Mouse (Mus musculus) hindbrain, postnatal 0 days (tissue): ENCODE data around the gene Gm16253. TPM values are rescaled to one million over a fixed set of nuclear protein-coding genes. Genes with fewer than 3 reads are reported as not detected.
A peak's percentile ranks its signal among the peaks of the same experiment; 100 is the strongest.

Source experiments
- ATAC-seq: fragments of 200-750 bp; cut with Nextera tagmentation; 2 replicates; pipeline ENCODE4 v1.8.0; 2017; ENCODE audit warnings: mild to moderate bottlenecking, moderate TSS enrichment, moderate library complexity
- DNase-seq: peaks from one replicate; pipeline ENCODE4 v3.0.0-alpha.2; 2015; ENCODE audit warnings: low spot score
- H3K27ac ChIP-seq: fragments of 300-500 bp; sonication (generic); 2 replicates; pipeline ENCODE4 v1.5.1; 2014; ENCODE audit warnings: mild to moderate bottlenecking
- H3K27me3 ChIP-seq: fragments of 300-500 bp; sonication (generic); 2 replicates; pipeline ENCODE4 v1.6.1; 2014; ENCODE audit warnings: low read length, mixed read lengths; ENCODE audit not compliant: insufficient read depth
- H3K36me3 ChIP-seq: fragments of 300-500 bp; sonication (generic); 2 replicates; pipeline ENCODE4 v1.6.1; 2014; ENCODE audit warnings: low read length, mixed read lengths; ENCODE audit not compliant: insufficient read depth
- H3K4me1 ChIP-seq: fragments of 300-500 bp; sonication (generic); 2 replicates; pipeline ENCODE4 v1.6.1; 2014; ENCODE audit warnings: antibody characterized with exemption, low read length, mixed read lengths; ENCODE audit not compliant: insufficient read depth
- H3K4me2 ChIP-seq: fragments of 300-500 bp; sonication (generic); 2 replicates; pipeline ENCODE4 v1.6.1; 2014; ENCODE audit warnings: low read depth, mild to moderate bottlenecking, low read length, moderate library complexity, mixed read lengths
- H3K4me3 ChIP-seq: fragments of 300-500 bp; sonication (generic); 2 replicates; pipeline ENCODE4 v1.5.1; 2014; ENCODE audit warnings: low read length
- H3K9ac ChIP-seq: fragments of 300-500 bp; sonication (generic); replicated peaks from 2 replicates; pipeline ENCODE4 v1.6.1; 2014; ENCODE audit warnings: mild to moderate bottlenecking, low read length, moderate library complexity, mixed read lengths
- H3K9me3 ChIP-seq: fragments of 300-500 bp; sonication (generic); 2 replicates; pipeline ENCODE4 v1.6.1; 2016; ENCODE audit warnings: low read length, mixed read lengths
- CTCF ChIP-seq: IDR thresholded peaks from 2 replicates; pipeline ENCODE4 v1.5.1; 2016; ENCODE audit warnings: antibody characterized with exemption, control low read depth, low read depth
- WGBS: fragments of 180-500 bp; shearing (Covaris S2); extraction: QIAGEN DNeasy Blood & Tissue Kit; methylation state at CpG from one replicate; pipeline ENCODE4 v1.1.7; 2014; 5-methylcytosine and 5-hydroxymethylcytosine counted together
- polyA plus RNA-seq: library from polyadenylated mRNA; unstranded; fragments of >200 nt; fragmentation: Nextera tagmentation; extraction: Ambion mirVana; gene quantifications from 2 replicates; pipeline ENCODE4 v1.2.1, GENCODE M21; 2015
- total RNA-seq: library from RNA; depleted of rRNA; stranded (reverse); fragments of >200 nt; gene quantifications from 2 replicates; pipeline ENCODE4 v1.2.3, GENCODE M21; 2014

Gene Gm16253
- total and polyA plus RNA-seq, 2 experiments from 2014 or later, result 0.96 TPM; not detected in 1

GRCm38 (mm10) chr3:96560881-96561668 lies 15.7 kb upstream of the Gm16253 start:
- WGBS, result 76% methylated on average over 9 of the region's 9 CpGs
- H3K9ac ChIP-seq, result 0 out of 2 replicates have a peak overlapping the region, but pooled peaks have one; percentile 1
- H3K36me3 ChIP-seq, result peaks cover 15% of the 10 kb centered on the region
- H3K4me3 ChIP-seq, result peak overlapping the region; percentile 73
- no peaks in the 10 kb centered on the region for H3K27me3 ChIP-seq
- H3K4me2 ChIP-seq, result peak overlapping the region; percentile 85
- ATAC-seq (no peak), DNase-seq (no peak)
- H3K4me1 ChIP-seq, result peaks cover 13% of the 10 kb centered on the region; the same call in 1 of the 2 replicates
- no peak for TF ChIP-seq CTCF
- H3K27ac ChIP-seq, result no peak overlapping the region
- H3K9me3 ChIP-seq, result no peaks in the 10 kb centered on the region

DNA sequence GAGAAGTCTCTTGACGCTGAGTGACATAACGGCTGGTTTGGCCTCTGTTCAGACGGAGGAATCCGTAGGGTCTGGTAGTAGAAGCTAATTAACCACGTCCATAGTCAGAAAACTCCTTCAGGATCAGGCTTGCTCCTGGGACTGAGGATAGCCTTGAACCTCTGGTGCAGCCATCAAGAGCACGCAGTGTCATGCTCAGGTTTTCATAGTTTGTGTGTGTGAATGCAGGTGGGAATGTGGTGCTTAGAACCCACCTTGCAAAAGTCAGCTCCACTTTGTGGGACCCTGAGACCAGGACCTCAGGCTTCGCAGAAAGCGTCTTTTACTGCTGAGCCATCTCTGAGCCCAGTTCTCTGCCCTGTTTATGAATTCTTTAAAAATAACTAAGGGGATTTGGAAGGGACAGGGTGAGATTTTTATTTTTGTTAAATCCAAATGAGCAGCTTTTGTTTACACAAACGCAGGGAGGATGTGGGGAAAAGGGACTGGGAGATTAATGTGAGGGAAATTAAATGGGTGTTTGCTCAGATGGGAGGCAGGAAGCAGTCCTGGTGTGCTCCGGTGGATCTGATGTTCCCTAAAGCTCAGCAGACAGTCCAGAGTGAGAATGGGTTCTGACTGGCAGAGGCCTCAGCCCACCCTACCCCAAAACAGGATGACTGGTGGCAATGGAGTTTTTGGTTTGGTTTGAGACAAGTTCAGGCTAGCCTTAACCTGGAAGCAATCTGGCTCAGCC lies 14.7 kb upstream of the Gm16253 start:
- Histone ChIP-seq H3K27me3 (no peaks in the 10 kb centered on the region), H3K9me3 (no peaks in the 10 kb centered on the region), H3K4me2 (peak overlapping the region; percentile 85; the same call in 1 of the 2 replicates), H3K36me3 (peaks cover 15% of the 10 kb centered on the region), H3K27ac (no peak overlapping the region), H3K4me1 (0 out of 2 replicates have a peak, but pooled peaks cover 8% of the 10 kb centered on the region), H3K4me3 (no peak overlapping the region), H3K9ac (no peak overlapping the region)
- 48% methylated on average over 10 of the region's 10 CpGs for WGBS
- no peak for DNase-seq
- no peak for ATAC-seq
- no peak for TF ChIP-seq CTCF

- Histone ChIP-seq H3K27ac (no peak overlapping the region; the same call in 1 of the 2 replicates), H3K4me2 (no peak overlapping the region), H3K4me3 (no peak overlapping the region), H3K9me3 (no peaks in the 10 kb centered on the region), H3K36me3 (peaks cover 15% of the 10 kb centered on the region), H3K4me1 (0 out of 2 replicates have a peak, but pooled peaks cover 7% of the 10 kb centered on the region), H3K27me3 (no peaks in the 10 kb centered on the region), H3K9ac (no peak overlapping the region)
- TF ChIP-seq CTCF, result no peak
- ATAC-seq, result no peak
- 97% methylated on average over 8 of the region's 8 CpGs for WGBS
- no peak for DNase-seq
These were observed 13.5 kb upstream of the Gm16253 start for GRCm38 (mm10) chr3:96563267-96563666.

GRCm38 (mm10) chr3:96563911-96564632 lies 12.7 kb upstream of the Gm16253 start:
- no peak for TF ChIP-seq CTCF
- ATAC-seq (no peak), DNase-seq (no peak)
- Histone ChIP-seq H3K27ac (peak overlapping the region; percentile 51; the same call in 1 of the 2 replicates), H3K27me3 (no peaks in the 10 kb centered on the region), H3K9me3 (no peaks in the 10 kb centered on the region), H3K36me3 (peaks cover 15% of the 10 kb centered on the region), H3K9ac (no peak overlapping the region), H3K4me3 (no peak overlapping the region), H3K4me2 (no peak overlapping the region), H3K4me1 (0 out of 2 replicates have a peak, but pooled peaks cover 7% of the 10 kb centered on the region)
- WGBS, result 66% methylated on average over 10 of the region's 10 CpGs

GRCm38 (mm10) chr3:96564633-96565032 lies 12.2 kb upstream of the Gm16253 start:
- Histone ChIP-seq H3K36me3 (peaks cover 15% of the 10 kb centered on the region), H3K4me1 (0 out of 2 replicates have a peak, but pooled peaks cover 7% of the 10 kb centered on the region), H3K4me2 (no peak overlapping the region), H3K27ac (peak overlapping the region; percentile 51; the same call in 1 of the 2 replicates), H3K27me3 (no peaks in the 10 kb centered on the region), H3K9ac (no peak overlapping the region), H3K9me3 (no peaks in the 10 kb centered on the region), H3K4me3 (no peak overlapping the region)
- DNase-seq, result no peak
- no peak for ATAC-seq
- 69% methylated on average over 7 of the region's 7 CpGs for WGBS
- no peak for TF ChIP-seq CTCF

DNA sequence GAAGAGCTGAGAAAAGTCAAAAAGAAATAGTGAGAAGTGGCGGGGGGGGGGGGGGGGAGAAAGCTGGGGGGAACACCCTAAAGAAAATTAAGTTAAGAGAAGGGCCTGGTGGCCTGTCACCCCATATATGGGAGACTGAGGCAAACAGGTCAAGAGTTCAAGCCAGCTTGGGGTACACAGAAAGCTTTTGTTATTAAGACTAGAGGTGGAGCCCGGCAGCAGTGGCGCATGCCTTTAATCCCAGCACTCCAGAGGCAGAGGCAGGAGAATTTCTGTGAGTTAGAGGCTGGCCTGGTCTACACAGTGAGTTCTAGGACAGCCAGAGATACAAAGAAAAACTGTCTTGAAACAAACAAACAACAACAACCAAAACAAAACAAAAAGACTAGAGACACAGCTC lies 11.7 kb upstream of the Gm16253 start:
- DNase-seq, result no peak
- ATAC-seq, result no peak
- Histone ChIP-seq H3K27ac (no peak overlapping the region), H3K4me3 (no peak overlapping the region), H3K4me2 (no peak overlapping the region), H3K36me3 (peaks cover 13% of the 10 kb centered on the region), H3K9me3 (no peaks in the 10 kb centered on the region), H3K9ac (no peak overlapping the region), H3K27me3 (no peaks in the 10 kb centered on the region), H3K4me1 (0 out of 2 replicates have a peak, but pooled peaks cover 3% of the 10 kb centered on the region)
- no peak for TF ChIP-seq CTCF
- WGBS, result 92% methylated on average over 3 of the region's 3 CpGs
